Mouse (Mus musculus) Muller cell, postnatal 12 days (primary cell): ENCODE results near the gene Prss57.

Experiments
- DNase-seq: peaks from one replicate; pipeline ENCODE4 v3.0.0-alpha.2; 2015; ENCODE audit errors: inconsistent ontology term

Prss57 gene

GRCm38 (mm10) chr10:79756660-79757059 is 34.1 kb downstream of the Prss57 start:
- no peak for DNase-seq

- DNase-seq, result no peak
Measured at GRCm38 (mm10) chr10:79755854-79756253, 34.9 kb downstream of the Prss57 start.

GRCm38 (mm10) chr10:79754856-79755516 is 35.8 kb downstream of the Prss57 start, which contains the start of gene Fgf22:
Gene Fgf22, plus strand, starts transcription at chr10:79755076.
- peak; percentile 77 for DNase-seq

GRCm38 (mm10) chr10:79748496-79748895 is 42.3 kb downstream of the Prss57 start:
- no peak for DNase-seq

- DNase-seq, result no peak
Measured at GRCm38 (mm10) chr10:79746774-79747151, 44.0 kb downstream of the Prss57 start.

- DNase-seq, result peak; percentile 95
Measured at GRCm38 (mm10) chr10:79745898-79746773, 44.6 kb downstream of the Prss57 start, which contains the start of gene Polrmt. Gene Polrmt, minus strand, starts transcription at chr10:79746581.

- DNase-seq, result no peak
Measured at GRCm38 (mm10) chr10:79745411-79745810, 45.4 kb downstream of the Prss57 start.

GRCm38 (mm10) chr10:79743650-79744365 is 47.0 kb downstream of the Prss57 start:
- no peak for DNase-seq

GRCm38 (mm10) chr10:79743161-79743560 is 47.6 kb downstream of the Prss57 start:
- DNase-seq, result no peak

GRCm38 (mm10) chr10:79740863-79741262 is 49.9 kb downstream of the Prss57 start:
- DNase-seq, result no peak

GRCm38 (mm10) chr10:79739234-79739633 is 51.5 kb downstream of the Prss57 start:
- DNase-seq, result no peak

- DNase-seq, result no peak
Measured at GRCm38 (mm10) chr10:79738259-79738658, 52.5 kb downstream of the Prss57 start.

- no peak for DNase-seq
Measured at GRCm38 (mm10) chr10:79736706-79737105, 54.1 kb downstream of the Prss57 start.

GRCm38 (mm10) chr10:79735361-79735760 is 55.4 kb downstream of the Prss57 start:
- DNase-seq, result no peak

GRCm38 (mm10) chr10:79733847-79734246 is 56.9 kb downstream of the Prss57 start:
- DNase-seq, result no peak

GRCm38 (mm10) chr10:79732500-79732899 is 58.3 kb downstream of the Prss57 start:
- no peak for DNase-seq
